Mouse (Mus musculus): ENCODE data around the gene Ankrd49. TPM values are rescaled to one million over a fixed set of nuclear protein-coding genes. Genes with fewer than 3 reads are reported as not detected.

The Ankrd49 gene
- polyA plus RNA-seq, 1 experiment, result 8.8 TPM

DNA sequence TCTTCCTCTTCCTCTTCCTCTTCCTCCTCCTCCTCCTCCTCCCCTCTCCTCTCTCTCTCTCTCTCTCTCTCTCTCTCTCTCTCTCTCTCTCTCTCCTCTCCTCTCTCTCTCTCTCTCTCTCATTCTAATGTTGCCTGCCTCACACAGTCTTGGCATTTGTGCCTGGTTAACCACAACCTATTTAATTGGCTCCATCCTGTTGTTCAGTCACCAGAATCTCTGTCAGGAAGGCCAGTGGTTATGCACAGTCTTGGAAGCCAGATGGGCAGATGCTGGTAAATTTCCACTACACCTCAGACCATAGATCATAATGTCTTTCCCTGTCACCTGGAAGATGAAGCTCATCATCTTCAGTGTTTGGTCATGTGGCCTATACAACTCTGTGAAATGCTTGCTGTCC, 25.4 kb downstream of the Ankrd49 start:
- Histone ChIP-seq H3K4me3 (ENCODE audit: insufficient read depth, low read depth, low read length) (no peak overlapping the region), H3K4me1 (ENCODE audit: control insufficient read depth, insufficient read depth, insufficient read length, low read length) (no peaks in the 10 kb centered on the region), H3K27ac (replicated peaks; ENCODE audit: low read depth, low read length) (no peak overlapping the region)

DNA sequence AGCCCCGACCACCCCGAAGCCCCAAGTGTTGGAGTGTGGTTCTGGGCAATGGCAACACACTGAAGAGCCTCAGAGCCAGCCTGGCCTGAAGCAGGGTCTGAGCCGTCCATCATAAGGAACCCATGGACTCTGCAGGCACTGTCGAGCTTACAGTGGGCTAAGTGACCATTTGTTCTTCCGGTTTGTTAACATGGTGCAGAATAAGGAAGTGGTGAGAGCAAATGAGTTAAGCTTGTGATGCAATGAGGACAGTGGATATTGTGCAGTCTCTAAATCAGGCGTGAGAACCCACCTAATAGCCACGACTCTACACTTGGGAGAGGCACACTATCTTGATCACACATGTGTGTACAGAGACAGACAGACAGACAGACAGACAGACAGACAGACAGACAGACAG, 26.1 kb downstream of the Ankrd49 start:
- Histone ChIP-seq H3K4me3 (ENCODE audit: insufficient read depth, low read depth, low read length) (no peak overlapping the region), H3K4me1 (ENCODE audit: control insufficient read depth, insufficient read depth, insufficient read length, low read length) (no peaks in the 10 kb centered on the region), H3K27ac (replicated peaks; ENCODE audit: low read depth, low read length) (no peak overlapping the region)

DNA sequence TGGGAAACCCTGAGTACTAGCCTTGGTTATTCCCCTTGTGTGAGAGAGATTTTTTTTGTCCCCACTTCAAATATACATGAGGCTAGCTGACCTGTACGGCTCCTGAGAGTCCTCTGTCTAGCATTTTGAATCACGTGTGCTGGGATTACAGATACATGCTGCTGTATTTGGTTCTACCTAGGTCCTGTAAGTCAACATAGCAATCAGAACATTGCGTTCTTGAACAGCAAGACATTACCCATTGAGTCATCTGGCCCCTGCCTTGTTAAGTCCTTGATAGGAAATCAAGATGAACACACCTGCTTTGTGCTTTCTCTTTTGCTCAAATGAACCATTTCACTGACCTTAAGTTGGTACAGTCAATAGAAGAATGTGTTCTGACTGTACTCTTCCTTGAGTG, 30.2 kb downstream of the Ankrd49 start:
- Histone ChIP-seq H3K27ac (replicated peaks; ENCODE audit: low read depth, low read length) (no peak overlapping the region), H3K4me3 (ENCODE audit: insufficient read depth, low read depth, low read length) (no peak overlapping the region), H3K4me1 (ENCODE audit: control insufficient read depth, insufficient read depth, insufficient read length, low read length) (peaks cover 3% of the 10 kb centered on the region; the same call in 1 of the 2 replicates)

- no peak overlapping the region for H3K4me3 ChIP-seq (ENCODE audit: insufficient read depth, low read depth, low read length)
Observed at GRCm38 (mm10) chr9:14753947-14754346, 30.7 kb downstream of the Ankrd49 start.

DNA sequence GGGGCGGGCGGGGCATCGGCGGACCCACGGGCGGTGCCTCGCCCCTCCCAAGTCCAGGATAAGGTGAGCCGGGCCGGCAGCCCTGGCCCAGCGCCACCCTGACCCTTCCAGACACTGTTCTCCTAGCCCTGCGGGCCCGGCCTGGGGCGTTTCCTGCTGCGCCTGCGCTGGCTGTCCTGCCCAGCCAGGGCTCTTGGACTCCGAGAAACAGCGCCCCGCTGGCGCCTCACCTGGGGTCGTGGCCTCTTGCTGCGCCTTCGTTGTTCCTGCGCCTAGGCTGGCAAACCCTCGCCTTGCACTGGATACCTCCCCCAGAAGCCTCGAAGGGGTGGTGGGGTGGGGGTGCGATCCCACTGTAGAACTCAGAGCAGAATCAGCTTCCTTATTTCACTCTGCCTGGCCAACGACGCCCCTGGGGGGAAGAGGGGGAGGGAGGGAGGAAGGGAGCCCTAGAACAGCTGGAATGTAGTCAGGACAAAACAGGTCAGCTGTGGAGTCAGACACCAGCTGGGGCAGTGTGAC, 32.6 kb downstream of the Ankrd49 start, which contains the start of gene Fut4:
Gene Fut4, minus strand, starts transcription at position 393 of the 522 bp plus-strand sequence.
- Histone ChIP-seq H3K4me3 (ENCODE audit: insufficient read depth, low read depth, low read length) (peak within 1 kb of the TSS; percentile 64), H3K27ac (replicated peaks; ENCODE audit: low read depth, low read length) (no peak within 1 kb of the TSS), H3K4me1 (ENCODE audit: control insufficient read depth, insufficient read depth, insufficient read length, low read length) (peaks cover 3% of the 10 kb centered on the region; the same call in 1 of the 2 replicates)

More at GRCm38 (mm10) chr9:14753947-14754346, 30.7 kb downstream of the Ankrd49 start:
- peaks cover 3% of the 10 kb centered on the region; the same call in 1 of the 2 replicates for H3K4me1 ChIP-seq (ENCODE audit: control insufficient read depth, insufficient read depth, insufficient read length, low read length)
- H3K27ac ChIP-seq (replicated peaks; ENCODE audit: low read depth, low read length), result no peak overlapping the region

DNA sequence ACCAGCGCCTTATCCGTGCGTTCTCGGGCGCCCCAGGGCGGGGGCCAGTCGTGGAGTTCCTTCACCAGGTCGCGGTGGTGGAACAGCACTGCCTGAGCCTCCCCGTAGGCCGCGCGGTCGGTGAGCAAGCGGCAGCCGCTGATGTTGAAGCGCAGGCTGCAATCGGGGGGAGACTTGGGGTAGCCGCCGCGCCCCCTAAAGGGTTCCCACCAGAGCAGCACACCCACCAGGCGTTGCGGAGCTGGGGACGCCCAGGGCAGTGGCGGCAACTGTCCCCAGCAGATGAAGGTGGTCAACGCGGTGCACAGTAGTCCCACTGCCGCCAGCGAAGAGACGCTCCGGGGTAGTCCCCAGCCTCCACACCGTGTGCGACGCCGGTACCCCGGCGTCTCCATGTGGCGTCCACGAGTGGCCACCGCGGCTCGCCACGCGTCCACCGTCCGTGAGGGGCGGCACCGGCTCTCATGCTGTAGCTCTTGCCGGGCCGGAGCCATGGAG, 33.1 kb downstream of the Ankrd49 start:
- Histone ChIP-seq H3K27ac (replicated peaks; ENCODE audit: low read depth, low read length) (no peak overlapping the region), H3K4me3 (ENCODE audit: insufficient read depth, low read depth, low read length) (peak overlapping the region; percentile 64)

DNA sequence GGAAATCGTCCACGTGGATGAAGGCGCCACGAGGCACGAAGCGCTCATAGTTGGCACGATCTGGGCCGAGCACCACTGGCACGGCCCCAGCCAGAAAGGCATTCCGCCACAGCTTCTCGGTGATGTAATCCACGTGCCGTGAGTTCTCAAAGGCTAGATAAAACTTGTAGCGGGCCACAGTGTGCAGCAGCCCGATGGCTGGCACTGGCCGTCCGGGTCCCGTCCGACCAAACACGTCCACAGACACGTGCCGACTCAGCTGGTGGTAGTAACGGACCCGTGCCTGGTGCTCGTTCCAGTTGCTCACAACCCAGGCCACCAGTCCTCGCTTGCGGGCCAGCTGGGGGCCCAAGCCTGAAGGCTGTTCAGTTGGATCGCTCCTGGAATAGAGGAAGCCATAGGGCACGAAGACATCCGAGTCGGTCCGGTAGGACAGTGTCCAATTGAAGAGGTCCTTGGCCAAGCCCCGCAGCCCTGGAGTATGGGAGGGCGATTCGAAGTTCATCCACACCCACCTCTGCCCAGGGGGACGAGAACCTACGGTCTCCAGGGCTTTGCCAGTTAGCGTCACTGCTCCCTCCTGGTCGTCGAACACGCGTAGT, 33.7 kb downstream of the Ankrd49 start:
- Histone ChIP-seq H3K4me1 (ENCODE audit: control insufficient read depth, insufficient read depth, insufficient read length, low read length) (peaks cover 3% of the 10 kb centered on the region; the same call in 1 of the 2 replicates), H3K4me3 (ENCODE audit: insufficient read depth, low read depth, low read length) (peak overlapping the region; percentile 64), H3K27ac (replicated peaks; ENCODE audit: low read depth, low read length) (no peak overlapping the region)

More for the DNA sequence above, 33.1 kb downstream of the Ankrd49 start:
- peaks cover 3% of the 10 kb centered on the region; the same call in 1 of the 2 replicates for H3K4me1 ChIP-seq (ENCODE audit: control insufficient read depth, insufficient read depth, insufficient read length, low read length)

DNA sequence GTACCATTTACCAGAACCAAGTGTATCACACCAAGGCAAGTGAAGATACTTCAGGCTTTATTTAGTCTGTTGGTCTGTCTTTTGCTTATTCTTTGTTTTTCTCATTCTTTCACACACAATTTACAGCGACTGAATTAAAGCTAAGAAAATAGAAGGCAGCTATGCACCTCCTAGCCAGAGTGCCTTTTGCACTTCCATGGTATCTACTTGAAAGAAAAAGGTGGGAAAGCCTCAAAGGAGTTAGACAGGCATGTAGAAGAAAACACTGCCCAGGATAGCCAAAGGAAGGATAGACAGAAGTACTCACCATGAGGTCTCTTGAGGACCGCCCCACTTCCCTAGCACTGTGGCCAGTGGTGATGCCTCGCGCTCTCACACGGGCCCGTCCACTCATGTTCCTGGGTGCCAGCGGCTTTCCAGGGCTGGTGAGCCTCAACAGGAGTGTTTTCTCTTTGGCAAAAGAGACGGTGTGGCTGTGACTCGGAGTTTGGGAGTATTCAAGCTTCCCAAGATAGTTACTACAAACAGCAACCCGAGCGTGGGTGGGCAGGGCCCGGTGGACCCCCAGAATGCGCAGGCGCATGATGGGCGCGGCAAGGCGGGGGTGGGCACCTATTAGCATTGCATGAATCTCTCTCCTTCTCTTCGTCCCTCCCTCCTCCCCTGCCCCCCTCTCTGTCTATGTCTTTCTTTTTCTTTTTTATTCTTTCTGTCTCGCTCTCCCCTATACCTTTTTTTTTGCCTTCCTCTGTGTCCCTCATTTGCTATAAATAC, 44.3 kb downstream of the Ankrd49 start, which contains the start of gene Piwil4:
Gene Piwil4, minus strand, starts transcription at position 583 of the 774 bp plus-strand sequence.
- H3K4me3 ChIP-seq (ENCODE audit: insufficient read depth, low read depth, low read length), result no peak within 1 kb of the TSS
- H3K27ac ChIP-seq (replicated peaks; ENCODE audit: low read depth, low read length), result no peak within 1 kb of the TSS
- no peaks in the 10 kb centered on the region for H3K4me1 ChIP-seq (ENCODE audit: control insufficient read depth, insufficient read depth, insufficient read length, low read length)

DNA sequence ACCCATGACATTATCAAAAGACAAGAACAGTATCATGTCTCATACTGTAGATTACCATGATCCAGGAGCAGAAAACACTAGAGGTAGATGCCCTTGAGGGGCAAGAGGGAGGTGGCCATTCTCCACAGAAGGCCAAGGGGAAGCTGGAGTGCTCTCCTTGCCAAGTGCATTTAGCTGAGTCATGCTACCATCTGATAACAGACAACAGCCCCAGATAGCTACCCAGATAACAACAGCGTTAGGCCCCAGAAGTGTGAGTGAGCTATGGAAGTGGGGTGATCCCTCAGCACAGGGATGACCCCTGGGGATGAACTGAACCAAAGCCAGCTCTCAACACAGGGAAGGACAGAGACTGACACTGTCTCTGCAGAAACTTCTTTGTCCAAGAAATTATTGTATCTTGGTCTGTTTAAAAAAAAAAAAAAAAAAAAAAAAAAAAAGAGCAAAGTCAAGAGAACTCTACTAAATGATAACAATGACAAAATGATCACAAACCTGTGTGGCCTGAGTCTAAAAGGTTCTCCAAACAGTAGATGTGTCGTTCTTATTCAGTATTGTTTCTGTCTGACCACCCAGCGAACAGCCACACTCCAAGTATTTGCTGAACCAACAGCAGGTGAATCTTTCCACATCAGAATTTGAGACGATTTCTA, 45.0 kb downstream of the Ankrd49 start:
- no peaks in the 10 kb centered on the region for H3K4me1 ChIP-seq (ENCODE audit: control insufficient read depth, insufficient read depth, insufficient read length, low read length)
- no peak overlapping the region for H3K4me3 ChIP-seq (ENCODE audit: insufficient read depth, low read depth, low read length)
- no peak overlapping the region for H3K27ac ChIP-seq (replicated peaks; ENCODE audit: low read depth, low read length)

GRCm38 (mm10) chr9:14730941-14731541, 53.6 kb downstream of the Ankrd49 start:
- no peak overlapping the region for H3K4me3 ChIP-seq (ENCODE audit: insufficient read depth, low read depth, low read length)
- H3K27ac ChIP-seq (replicated peaks; ENCODE audit: low read depth, low read length), result no peak overlapping the region
- peaks cover 10% of the 10 kb centered on the region for H3K4me1 ChIP-seq (ENCODE audit: control insufficient read depth, insufficient read depth, insufficient read length, low read length)

Other genes starting within 250 kb of the Ankrd49 start
- gene Amotl1, start 139.8 kb downstream of the Ankrd49 start, polyA plus RNA-seq (2012; ENCODE audit: insufficient read depth, insufficient read length, missing spikeins), result 35.8 and 41.1 TPM in 2 replicates
- not detected in 2 replicates for gene Piwil4, start 44.1 kb downstream of the Ankrd49 start, polyA plus RNA-seq (2012; ENCODE audit: insufficient read depth, insufficient read length, missing spikeins)
- 0.46 and 0.91 TPM in 2 replicates for gene Fut4, start 32.5 kb downstream of the Ankrd49 start, polyA plus RNA-seq (2012; ENCODE audit: insufficient read depth, insufficient read length, missing spikeins)
- not detected in 2 replicates for gene 1700012B09Rik, start 13.8 kb downstream of the Ankrd49 start, polyA plus RNA-seq (2012; ENCODE audit: insufficient read depth, insufficient read length, missing spikeins)
- 8.2 and 15.4 TPM in 2 replicates for gene Mre11a, start 202 bp downstream of the Ankrd49 start, polyA plus RNA-seq (2012; ENCODE audit: insufficient read depth, insufficient read length, missing spikeins)
- not detected in 2 replicates for gene Gpr83, start 75.4 kb upstream of the Ankrd49 start, polyA plus RNA-seq (2012; ENCODE audit: insufficient read depth, insufficient read length, missing spikeins)
- not detected in 2 replicates for gene Izumo1r, start 119.1 kb upstream of the Ankrd49 start, polyA plus RNA-seq (2012; ENCODE audit: insufficient read depth, insufficient read length, missing spikeins)

Data from brown adipose tissue, adult 24 weeks (tissue).